Comparison of ENCODE assay signal across 22 mouse cellular contexts in the genomic region with DNA sequence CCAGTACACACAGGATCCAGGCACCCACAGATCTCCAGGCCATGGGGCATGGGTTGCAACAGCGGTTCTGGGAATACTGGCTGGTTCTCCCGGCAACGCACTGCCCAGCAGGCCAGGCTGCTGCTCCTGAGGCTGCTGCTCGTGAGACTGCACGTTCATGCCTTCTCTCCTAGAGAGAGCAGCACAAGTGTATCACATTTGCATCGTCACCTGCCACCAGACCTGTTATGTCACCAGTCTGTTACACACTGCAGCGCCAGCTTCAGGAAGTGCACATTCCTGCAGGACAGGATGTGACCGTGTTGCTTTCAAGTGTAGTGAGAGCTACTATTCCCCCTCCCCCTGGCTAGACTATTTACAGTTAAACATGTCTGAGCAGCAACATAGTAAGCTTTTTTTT. TPM values are rescaled to one million over a fixed set of nuclear protein-coding genes. Genes with fewer than 3 reads are reported as not detected.
DNase-seq lines count a peak whose midpoint lies in the region; ATAC-seq and TF ChIP-seq lines count a peak whose summit lies in the region.
"Had no signal": no experiment of that assay in that cellular context is flagged by ENCODE, and none has a peak within 500 bp of the region (broad histone marks: within the 10 kb centered on the region; RNA-seq: fewer than 3 reads in every experiment).

No protein-coding gene starts in this region.

- peak; percentile 20; the same call in 1 of the 2 replicates for TF ChIP-seq CTCF in layer of hippocampus, adult 2 months (conservative IDR thresholded peaks at IDR 0.05)

- DNase-seq in layer of hippocampus, adult 2 months (ENCODE audit: low spot score in 2 of 2), result no peak
- DNase-seq in layer of hippocampus, postnatal 25 days (ENCODE audit: extremely low spot score in 1 of 2, low spot score in 1 of 2), result no peak
- DNase-seq in adipocyte (ENCODE audit: low spot score), result peak; percentile 81
- no peak for DNase-seq in right cerebral cortex, postnatal 25 days
- DNase-seq: adrenal gland, postnatal 10 days; B cell, adult 2 months; cerebellum, adult 11-12 months; cerebellum, adult 9-11 months; cerebellum, postnatal 36 days; gastrocnemius, adult 2 months; gastrocnemius, postnatal 25 days; heart, postnatal 14 days; kidney, adult 11 months had no signal

- WGBS in heart, embryonic 13.5 days, result 64% methylated on average over 8 of the region's 8 CpGs
- WGBS in heart, embryonic 12.5 days, result 68% methylated on average over 8 of the region's 8 CpGs

- ATAC-seq in heart, embryonic 13.5 days (ENCODE audit: extremely low read depth, insufficient number of reproducible peaks, low FRiP score, low TSS enrichment), result no peak
- no peak for ATAC-seq in heart, embryonic 12.5 days (ENCODE audit: insufficient number of reproducible peaks, low FRiP score)
- peak; percentile 50; a peak in 3 of 4 replicates for ATAC-seq in hematopoietic stem cell, adult 5-6 weeks (replicated peaks in 1 of 2; ENCODE audit: insufficient read depth in 1 of 2, low FRiP score in 2 of 2, low TSS enrichment in 1 of 2, low read depth in 1 of 2, poor library complexity in 2 of 2, severe bottlenecking in 2 of 2)
- ATAC-seq: CD4-positive, CD25-positive, alpha-beta regulatory T cell, adult 4 months; forebrain, embryonic 16.5 days had no signal

- H3K27ac ChIP-seq in heart, embryonic 13.5 days (replicated peaks), result no peak overlapping the region
- H3K27ac ChIP-seq in heart, embryonic 12.5 days (ENCODE audit: poor library complexity, severe bottlenecking), result no peak overlapping the region
- H3K27ac ChIP-seq in layer of hippocampus, adult 2 months, result no peak overlapping the region
- H3K27ac ChIP-seq: embryonic facial prominence, embryonic 13.5 days; forebrain, embryonic 12.5 days; gastrocnemius, adult 2 months; hindbrain, embryonic 15.5 days had no signal

- H3K36me3 ChIP-seq in heart, embryonic 13.5 days, result peaks cover 91% of the 10 kb centered on the region
- H3K36me3 ChIP-seq in heart, embryonic 12.5 days, result peaks cover 84% of the 10 kb centered on the region

- peak overlapping the region; percentile 29; the same call in 1 of the 2 replicates for H3K9ac ChIP-seq in heart, embryonic 13.5 days
- no peak overlapping the region for H3K9ac ChIP-seq in heart, embryonic 12.5 days
- H3K9ac ChIP-seq: embryonic facial prominence, embryonic 13.5 days; forebrain, embryonic 12.5 days; hindbrain, embryonic 15.5 days had no signal

- no peaks in the 10 kb centered on the region for H3K27me3 ChIP-seq in heart, embryonic 13.5 days (replicated peaks)
- H3K27me3 ChIP-seq in heart, embryonic 12.5 days (replicated peaks), result no peaks in the 10 kb centered on the region
- H3K27me3 ChIP-seq: embryonic facial prominence, embryonic 13.5 days; forebrain, embryonic 12.5 days; hindbrain, embryonic 15.5 days had no signal

- peaks cover 34% of the 10 kb centered on the region for H3K4me1 ChIP-seq in heart, embryonic 13.5 days
- peaks cover 26% of the 10 kb centered on the region for H3K4me1 ChIP-seq in heart, embryonic 12.5 days (replicated peaks)
- H3K4me1 ChIP-seq: embryonic facial prominence, embryonic 13.5 days; forebrain, embryonic 12.5 days; hindbrain, embryonic 15.5 days had no signal

- no peak overlapping the region for H3K4me2 ChIP-seq in heart, embryonic 13.5 days
- no peak overlapping the region for H3K4me2 ChIP-seq in heart, embryonic 12.5 days
- H3K4me2 ChIP-seq: embryonic facial prominence, embryonic 13.5 days; forebrain, embryonic 12.5 days; hindbrain, embryonic 15.5 days had no signal

- no peak overlapping the region for H3K4me3 ChIP-seq in heart, embryonic 13.5 days
- H3K4me3 ChIP-seq in heart, embryonic 12.5 days, result no peak overlapping the region
- no peak overlapping the region for H3K4me3 ChIP-seq in layer of hippocampus, adult 2 months
- H3K4me3 ChIP-seq: embryonic facial prominence, embryonic 13.5 days; forebrain, embryonic 12.5 days; gastrocnemius, adult 2 months; hindbrain, embryonic 15.5 days had no signal

- no peaks in the 10 kb centered on the region for H3K9me3 ChIP-seq in heart, embryonic 13.5 days
- no peaks in the 10 kb centered on the region for H3K9me3 ChIP-seq in heart, embryonic 12.5 days (replicated peaks)
- H3K9me3 ChIP-seq: embryonic facial prominence, embryonic 13.5 days; forebrain, embryonic 12.5 days; G1E; hindbrain, embryonic 15.5 days had no signal

RNA-seq across cellular contexts. Expression of gene Mmab, which starts 27.0 kb away (rescaled TPM):
- 22.8 and 24.4 TPM in 2 replicates for polyA plus RNA-seq in heart, embryonic 13.5 days (2015; fragmentation: Nextera tagmentation; extraction: Ambion mirVana)
- polyA plus RNA-seq in heart, embryonic 12.5 days (2016; fragmentation: Nextera tagmentation; extraction: Ambion mirVana), result 27.8 and 29.2 TPM in 2 replicates
- 10 to 100 TPM; 18.6 to 20.4 TPM for total RNA-seq in layer of hippocampus, adult 2 months (2021)
- 10 to 100 TPM; 17.3 to 19.9 TPM for total RNA-seq in layer of hippocampus, postnatal 25 days (2021)
- 7.8 and 11.1 TPM in 2 replicates for total RNA-seq in hematopoietic stem cell, adult 5-6 weeks (2017)

RNA-seq across cellular contexts. Expression of gene Mvk, which starts 27.2 kb away (rescaled TPM):
- polyA plus RNA-seq in heart, embryonic 13.5 days (2015; fragmentation: Nextera tagmentation; extraction: Ambion mirVana), result 20.1 and 21.0 TPM in 2 replicates
- polyA plus RNA-seq in heart, embryonic 12.5 days (2016; fragmentation: Nextera tagmentation; extraction: Ambion mirVana), result 23.3 and 24.3 TPM in 2 replicates
- 10 to 100 TPM; 24.8 to 25.7 TPM for total RNA-seq in layer of hippocampus, adult 2 months (2021)
- 10 to 100 TPM; 33.6 to 36.7 TPM for total RNA-seq in layer of hippocampus, postnatal 25 days (2021)
- 4.3 and 7.9 TPM in 2 replicates for total RNA-seq in hematopoietic stem cell, adult 5-6 weeks (2017)

RNA-seq across cellular contexts. Expression of gene Ube3b, which starts 36.4 kb away (rescaled TPM):
- 37.6 and 41.1 TPM in 2 replicates for polyA plus RNA-seq in heart, embryonic 13.5 days (2015; fragmentation: Nextera tagmentation; extraction: Ambion mirVana)
- 57.0 and 63.3 TPM in 2 replicates for polyA plus RNA-seq in heart, embryonic 12.5 days (2016; fragmentation: Nextera tagmentation; extraction: Ambion mirVana)
- total RNA-seq in layer of hippocampus, adult 2 months (2021), result 10 to 100 TPM; 80.8 to 85.6 TPM
- 10 to 100 TPM; 83.4 to 89.8 TPM for total RNA-seq in layer of hippocampus, postnatal 25 days (2021)
- 18.1 and 21.1 TPM in 2 replicates for total RNA-seq in hematopoietic stem cell, adult 5-6 weeks (2017)

RNA-seq across cellular contexts. Expression of gene Kctd10, which starts 36.5 kb away (rescaled TPM):
- polyA plus RNA-seq in heart, embryonic 13.5 days (2015; fragmentation: Nextera tagmentation; extraction: Ambion mirVana), result 87.9 and 93.7 TPM in 2 replicates
- 108 and 111 TPM in 2 replicates for polyA plus RNA-seq in heart, embryonic 12.5 days (2016; fragmentation: Nextera tagmentation; extraction: Ambion mirVana)
- total RNA-seq in layer of hippocampus, adult 2 months (2021), result 10 to 100 TPM; 51.5 to 51.7 TPM
- 10 to 100 TPM; 46.2 to 49.5 TPM for total RNA-seq in layer of hippocampus, postnatal 25 days (2021)
- total RNA-seq in hematopoietic stem cell, adult 5-6 weeks (2017), result 70.4 and 72.1 TPM in 2 replicates

Comparison
In these comparisons a context has a peak if more than half of its experiments do, and no peak if none do; other contexts are left out.
1. ATAC-seq: peak in hematopoietic stem cell, adult 5-6 weeks (2 of 2); none in heart, embryonic 13.5 days (single experiment) and heart, embryonic 12.5 days (single experiment).